Mouse (Mus musculus) left cerebral cortex, postnatal 10 days (tissue): ENCODE measurements at regions not wholly inside any gene's neighbourhood (a gene's known extent, or its start where the extent isn't known, plus 50 kb on each side); places are given as distances from the start of the nearest gene placed in this dataset.
A peak's percentile ranks its signal among the peaks of the same experiment; 100 is the strongest.

Experiments used
- DNase-seq, 2 experiments: peaks; one replicate each; pipeline ENCODE4 v3.0.0; 2021 to 2022; ENCODE audit warnings: low spot score in 2 of 2, mixed read lengths in 1 of 2; ENCODE audit errors: extremely low spot score in 1 of 2
- intact Hi-C: fragments of 180-260 bp; cut with DNase I; formaldehyde crosslinking; loops from one replicate; pipeline ENCODE4 v1.15.1; 2025

DNA sequence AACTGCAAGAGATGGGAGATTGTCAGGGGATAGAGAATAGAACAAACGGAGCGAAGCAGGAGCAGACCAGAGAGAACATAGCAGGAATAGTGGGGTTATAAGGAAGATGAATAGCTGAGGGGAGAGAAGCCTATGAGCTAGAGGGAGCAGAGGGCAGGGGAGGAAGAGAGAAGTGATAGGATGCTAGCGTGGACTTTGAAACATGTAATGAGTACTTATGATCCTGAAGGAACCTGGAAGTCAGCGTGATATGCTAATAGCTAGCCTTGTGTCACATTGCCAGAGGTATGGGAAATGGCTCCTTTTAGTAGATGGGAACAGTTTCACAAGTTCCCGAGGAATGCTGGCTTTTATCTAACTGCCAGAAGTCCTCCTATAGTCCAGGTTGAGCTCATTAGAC, 51.8 kb downstream of the Calml3 start:
- intact Hi-C loops: no loop called here
- DNase-seq: no peak

GRCm38 (mm10) chr13:3751222-3751621, 52.9 kb downstream of the Calml3 start:
- no peak for DNase-seq
- intact Hi-C loops: no loop called here

GRCm38 (mm10) chr13:3750756-3751155, 53.4 kb downstream of the Calml3 start:
- DNase-seq: peak in 1 of 2 experiments; percentile 44
- intact Hi-C loops: no loop called here

DNA sequence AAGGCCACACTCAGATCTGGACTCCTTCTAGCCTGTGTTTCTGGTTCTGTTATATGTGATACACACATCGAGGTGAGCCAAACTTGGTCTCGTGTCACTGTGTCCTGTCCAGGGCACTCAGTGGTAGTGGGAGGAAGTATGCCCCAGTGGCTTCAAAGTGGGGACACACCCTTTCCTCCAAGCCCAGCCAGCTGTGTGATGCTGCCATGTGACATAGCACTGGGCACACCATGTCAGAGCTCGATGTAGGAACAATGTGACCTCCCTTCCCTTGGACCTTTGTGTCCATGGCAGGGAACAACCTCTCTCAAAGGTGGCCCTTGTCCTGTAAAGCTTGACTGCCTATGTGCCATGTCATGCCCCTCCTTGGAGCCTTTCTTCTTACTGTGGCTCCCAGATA, 54.5 kb downstream of the Calml3 start:
- intact Hi-C loops: no loop called here
- peak in 1 of 2 experiments; percentile 30 for DNase-seq

GRCm38 (mm10) chr13:3748859-3749258, 55.3 kb downstream of the Calml3 start:
- intact Hi-C loops: no loop called here
- no peak for DNase-seq

DNA sequence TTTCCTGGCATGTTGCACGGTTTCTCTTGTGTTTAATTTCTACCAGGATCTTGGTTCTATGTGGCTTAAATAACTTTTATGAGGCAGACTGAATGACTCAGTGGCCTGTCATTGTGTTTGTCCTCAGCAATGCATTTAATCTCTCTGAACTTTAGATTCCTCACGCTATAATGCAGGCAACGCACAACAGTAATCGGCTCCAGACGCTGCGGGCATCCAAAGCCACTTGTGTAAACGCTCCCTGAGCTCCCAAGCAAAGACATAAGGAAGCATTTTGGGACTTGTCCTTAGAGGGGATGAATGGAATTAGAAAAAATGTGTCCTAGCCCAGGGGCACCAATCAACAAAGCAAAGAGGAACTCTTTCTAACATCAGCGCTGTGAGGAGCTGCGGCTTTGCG, 57.6 kb downstream of the Calml3 start:
- intact Hi-C loops: no loop called here
- DNase-seq: no peak

GRCm38 (mm10) chr13:3744870-3745269, 59.2 kb downstream of the Calml3 start:
- no peak for DNase-seq
- intact Hi-C loops: no loop called here

GRCm38 (mm10) chr13:3743692-3744457, 60.2 kb downstream of the Calml3 start:
- intact Hi-C loops: no loop called here
- DNase-seq: no peak

DNA sequence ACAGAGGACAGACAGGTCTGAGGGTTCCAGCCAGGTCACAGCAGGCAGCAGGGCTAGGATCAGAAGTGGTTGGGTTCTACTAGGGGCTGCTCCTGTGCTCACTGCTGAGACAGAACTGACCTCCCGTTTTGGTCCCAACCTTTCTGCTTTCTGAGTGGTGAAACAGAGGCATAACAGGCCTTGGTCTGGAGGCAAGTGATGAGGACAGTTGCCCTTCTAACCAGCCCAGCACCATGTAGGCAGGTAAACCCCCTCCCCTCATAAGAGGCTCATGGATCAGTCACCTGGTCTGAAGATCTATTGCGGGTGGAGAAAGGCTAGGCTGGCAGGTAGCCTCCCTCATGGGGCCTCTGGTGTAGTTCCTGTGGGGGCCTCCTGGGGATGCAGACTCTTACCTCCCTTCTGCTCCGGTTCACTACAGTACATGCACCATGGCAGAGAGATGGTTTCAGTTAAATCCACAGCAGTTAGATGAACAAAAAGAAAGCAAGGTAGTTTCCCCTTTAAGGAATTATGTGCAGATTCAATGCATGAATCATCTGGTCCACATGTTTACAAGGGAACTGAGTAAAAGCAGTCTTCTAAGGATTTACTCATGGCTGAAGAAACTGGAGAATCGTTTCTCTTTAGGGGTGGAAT, 61.2 kb downstream of the Calml3 start:
- DNase-seq: no peak
- intact Hi-C loops: no loop called here

DNA sequence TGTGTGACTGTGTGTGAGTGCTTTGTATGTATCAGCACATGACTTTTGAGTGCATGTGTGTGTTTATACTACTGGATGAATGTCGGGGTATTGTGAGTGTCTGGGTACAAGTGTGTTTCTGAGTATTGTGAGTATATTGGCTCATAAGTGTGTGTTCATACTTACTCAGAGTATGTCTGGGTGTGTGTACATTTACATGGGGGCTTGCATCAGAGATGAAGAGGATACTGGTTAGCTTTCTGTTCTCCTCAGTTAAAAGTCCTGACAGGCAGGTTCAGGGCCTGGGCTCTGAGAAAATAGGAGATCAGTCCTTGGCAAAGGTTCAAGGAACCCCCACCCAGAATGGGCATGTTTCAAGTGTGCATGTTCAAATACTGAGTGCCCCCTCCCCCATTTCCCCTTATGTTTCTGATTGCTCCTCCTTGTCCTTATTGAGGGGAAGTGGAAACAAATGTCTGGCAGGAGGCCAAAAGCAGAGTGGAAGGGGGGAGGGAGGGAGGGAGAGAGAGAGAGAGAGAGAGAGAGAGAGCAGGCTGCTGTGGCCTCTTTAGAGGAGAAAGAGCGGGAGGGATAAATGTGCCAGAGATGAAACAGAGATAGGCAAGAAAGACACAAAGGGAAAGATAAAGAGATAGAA, 61.9 kb downstream of the Calml3 start:
- peak in 1 of 2 experiments; percentile 59 for DNase-seq
- intact Hi-C loops: no loop called here

DNA sequence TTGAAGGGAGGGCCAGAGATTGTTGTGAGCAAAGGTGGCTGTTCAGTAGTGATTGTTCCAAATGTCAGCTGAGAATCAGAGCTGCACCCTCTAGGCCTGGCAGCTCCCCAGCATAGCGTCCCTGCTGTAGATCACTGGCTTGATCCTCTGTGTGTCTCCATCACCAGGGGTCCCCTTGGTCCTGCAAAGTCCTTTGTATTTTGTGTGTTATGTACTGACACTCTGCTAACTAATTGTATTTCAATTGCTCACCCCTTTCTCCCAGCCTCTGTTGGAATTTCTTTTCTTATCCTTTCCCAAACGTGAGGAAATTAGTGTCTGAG, 73.5 kb downstream of the Calml3 start:
- no peak for DNase-seq
- intact Hi-C loops: no loop called here

- no peak for DNase-seq
- intact Hi-C loops: no loop called here
These were observed 74.0 kb downstream of the Calml3 start for GRCm38 (mm10) chr13:3729926-3730698.

DNA sequence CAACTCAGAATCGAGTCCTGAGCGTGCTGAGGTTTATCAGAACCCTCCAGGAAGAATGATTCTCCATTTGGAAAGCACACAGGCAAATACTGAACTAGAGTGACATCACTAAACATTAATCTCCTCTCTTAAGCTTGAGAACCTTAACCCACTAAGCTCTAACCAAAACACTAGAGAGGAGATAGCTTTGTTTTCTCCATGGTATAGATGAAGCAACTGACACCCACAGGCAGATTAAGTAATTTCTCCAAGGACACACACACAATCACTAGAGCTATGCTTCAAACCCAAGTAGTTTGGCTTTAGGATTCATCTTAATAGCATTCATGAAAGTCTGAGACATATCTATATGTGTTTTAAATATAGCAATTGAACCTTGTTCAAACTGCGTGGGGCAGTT, 75.2 kb downstream of the Calml3 start:
- DNase-seq: no peak
- intact Hi-C loops: no loop called here

- intact Hi-C loops: no loop called here
- peak in 1 of 2 experiments; percentile 61 for DNase-seq
These were observed 77.8 kb downstream of the Calml3 start for GRCm38 (mm10) chr13:3726331-3726781.

DNA sequence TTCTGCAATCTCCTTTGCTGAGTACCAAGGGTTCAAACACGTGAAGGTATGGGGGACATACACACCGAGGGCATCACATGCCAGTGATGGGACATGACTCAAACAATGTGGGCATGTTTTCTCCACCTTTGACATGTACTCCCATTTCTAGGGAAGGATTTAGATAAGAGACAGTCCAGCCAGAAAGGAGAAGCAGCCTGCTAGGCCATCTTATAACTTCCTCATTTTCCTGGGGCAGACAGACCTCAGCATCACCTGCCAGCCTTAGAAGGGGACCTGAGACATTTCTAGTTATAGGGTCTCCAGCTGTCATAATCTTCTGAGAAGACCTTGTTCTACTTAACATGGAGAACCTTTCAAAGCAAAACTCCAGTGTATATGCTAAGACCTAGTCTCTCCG, 78.3 kb downstream of the Calml3 start:
- no peak for DNase-seq
- intact Hi-C loops: no loop called here

- no peak for DNase-seq
- intact Hi-C loops: no loop called here
These were observed 79.8 kb downstream of the Calml3 start for GRCm38 (mm10) chr13:3724313-3724712.

- intact Hi-C loops: no loop called here
These were observed 80.5 kb downstream of the Calml3 start for GRCm38 (mm10) chr13:3723458-3724143.

GRCm38 (mm10) chr13:3715019-3715418, 81.2 kb downstream of the Asb13 start:
- intact Hi-C loops: no loop called here
- no peak for DNase-seq

More at GRCm38 (mm10) chr13:3723458-3724143, 80.5 kb downstream of the Calml3 start:
- no peak for DNase-seq
